Mouse (Mus musculus): ENCODE measurements around the gene Ppp2r5e. TPM values are rescaled to one million over a fixed set of nuclear protein-coding genes. Genes with fewer than 3 reads are reported as not detected.
"Not testable (repeated sequence)": the region's sequence is repeated elsewhere in the genome, so short reads cannot be mapped to it uniquely, and the experiment has no call there.

The Ppp2r5e gene
- total RNA-seq, 2 experiments from 2014 or later = 35.1 to 39.1 TPM

- no peak for DNase-seq
These were observed 58.9 kb downstream of the Ppp2r5e start for GRCm38 (mm10) chr12:75537019-75537672.

- DNase-seq = no peak
These were observed 59.5 kb downstream of the Ppp2r5e start for GRCm38 (mm10) chr12:75536566-75536965.

- DNase-seq = no peak
These were observed 62.9 kb downstream of the Ppp2r5e start for GRCm38 (mm10) chr12:75533145-75533544.

DNA sequence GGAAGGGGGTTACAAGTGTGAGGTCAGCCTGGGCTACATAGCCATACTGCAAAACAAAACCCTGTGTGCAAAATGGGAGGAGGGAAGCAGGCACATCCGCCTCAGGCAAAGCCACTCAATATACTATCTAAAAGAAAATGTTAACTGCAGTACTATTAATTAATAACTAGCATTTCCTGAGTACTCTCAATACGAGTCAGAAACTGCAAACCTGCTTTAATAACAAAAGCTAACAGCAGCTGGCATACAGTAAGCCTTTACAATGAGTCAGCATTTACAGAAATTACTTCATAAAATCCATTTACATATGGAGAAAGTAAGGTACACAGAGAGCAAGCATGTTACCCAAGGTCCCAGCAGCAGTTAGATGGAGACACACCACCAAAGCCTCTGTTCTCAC lies 64.2 kb downstream of the Ppp2r5e start:
- no peak for DNase-seq

GRCm38 (mm10) chr12:75528857-75529808 lies 66.9 kb downstream of the Ppp2r5e start:
- DNase-seq = no peak

DNA sequence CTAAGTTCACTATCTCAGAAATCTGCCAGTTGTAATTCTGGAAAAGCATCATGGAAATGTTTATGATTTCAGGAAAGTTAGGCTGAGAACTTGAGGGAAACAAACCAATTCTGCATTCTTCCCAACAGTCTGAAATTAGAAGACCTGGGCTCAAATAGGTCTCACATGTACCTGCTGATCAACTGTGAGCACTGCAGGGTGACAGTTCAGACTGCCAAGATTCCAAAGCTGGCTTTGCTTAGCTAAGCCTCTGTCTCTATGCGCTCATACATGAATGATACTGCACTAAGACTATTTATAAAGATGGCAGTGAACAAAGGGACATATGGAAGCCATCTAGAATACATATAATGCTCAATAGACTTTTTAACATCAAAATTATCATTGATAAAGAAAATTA lies 67.7 kb downstream of the Ppp2r5e start:
- DNase-seq = no peak

DNA sequence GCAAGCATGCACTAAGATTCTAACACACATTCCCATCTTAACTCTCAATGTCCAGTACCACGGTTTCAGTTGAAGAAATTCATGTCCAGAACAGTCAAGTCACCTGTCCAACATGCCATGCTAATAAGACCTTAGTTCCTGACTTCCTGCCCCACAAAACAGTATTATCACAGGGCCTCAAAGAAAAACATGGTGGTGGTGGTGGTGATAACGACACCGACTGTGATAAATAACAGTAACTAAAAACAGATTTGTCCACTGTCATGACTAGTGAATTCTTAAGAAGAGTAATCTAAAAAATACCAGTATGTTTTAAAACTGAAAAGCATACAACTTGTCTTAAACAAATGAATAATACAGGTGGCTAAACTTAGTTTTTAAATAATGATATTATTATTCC lies 71.8 kb downstream of the Ppp2r5e start:
- DNase-seq = no peak

- DNase-seq = no peak
These were observed 73.1 kb downstream of the Ppp2r5e start for GRCm38 (mm10) chr12:75522931-75523330.

DNA sequence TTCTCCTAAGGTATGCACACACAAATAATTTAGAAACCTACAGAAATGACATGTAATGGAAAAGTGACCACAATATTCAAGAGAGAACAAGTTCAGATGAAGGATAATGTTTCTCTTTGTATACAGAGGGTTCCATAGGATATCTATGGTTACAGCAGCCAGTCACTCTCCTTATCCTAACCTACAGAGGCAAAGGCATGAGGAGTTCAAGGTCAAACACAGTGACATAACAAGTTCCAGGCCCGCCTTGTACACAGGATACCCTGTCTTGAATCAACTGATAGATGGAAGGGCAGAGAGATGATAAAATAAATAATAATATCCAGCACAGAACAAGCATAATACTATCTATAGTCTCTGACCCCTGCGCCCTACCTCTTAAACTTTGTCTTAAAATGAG lies 73.7 kb downstream of the Ppp2r5e start:
- no peak for DNase-seq

GRCm38 (mm10) chr12:75520395-75520794 lies 75.7 kb downstream of the Ppp2r5e start:
- no peak for DNase-seq

GRCm38 (mm10) chr12:75519181-75519940 lies 76.7 kb downstream of the Ppp2r5e start:
- no peak for DNase-seq

- DNase-seq = no peak
These were observed 80.6 kb downstream of the Ppp2r5e start for GRCm38 (mm10) chr12:75515301-75515906.

DNA sequence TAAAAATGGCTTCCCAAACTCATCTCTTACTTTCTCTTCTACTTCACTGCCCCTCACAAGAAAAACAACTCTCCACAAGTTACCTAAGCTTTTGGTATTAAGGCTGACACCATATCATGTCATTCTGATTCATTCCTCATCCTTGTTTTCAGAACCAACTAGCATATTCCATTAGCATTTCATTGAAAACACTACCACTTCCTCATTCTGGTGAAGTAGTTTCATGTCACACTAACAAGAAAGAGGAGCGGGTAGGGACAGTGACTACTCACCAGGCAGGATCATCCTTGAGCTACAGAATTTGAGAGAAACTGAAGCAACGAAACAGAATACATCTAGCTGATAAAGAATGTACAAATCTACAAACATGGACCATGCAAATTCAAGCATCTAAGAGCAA lies 84.5 kb downstream of the Ppp2r5e start:
- DNase-seq = no peak

GRCm38 (mm10) chr12:75504991-75505650 lies 90.9 kb downstream of the Ppp2r5e start:
- DNase-seq = no peak

GRCm38 (mm10) chr12:75502664-75503063 lies 93.4 kb downstream of the Ppp2r5e start:
- DNase-seq = no peak

GRCm38 (mm10) chr12:75497698-75498097 lies 98.3 kb downstream of the Ppp2r5e start:
- no peak for DNase-seq

DNA sequence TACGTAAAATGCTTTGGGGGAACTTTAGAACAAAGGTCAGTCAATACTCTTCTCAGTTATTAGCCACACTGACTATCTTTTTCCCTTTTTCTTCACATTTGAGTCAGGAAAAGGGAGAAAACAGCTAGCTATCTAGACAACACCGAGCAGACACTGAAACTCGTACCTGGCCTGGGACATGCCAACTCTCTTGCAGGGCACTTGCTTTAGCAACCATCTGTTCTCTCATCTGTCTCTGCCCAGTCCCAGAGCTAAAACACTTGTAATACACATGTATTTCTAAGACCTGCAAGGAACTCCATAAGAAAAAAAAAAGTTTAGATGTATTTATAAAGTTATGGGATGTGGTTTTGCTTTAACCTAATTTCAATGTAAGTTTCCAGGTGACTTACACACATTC lies 100.4 kb downstream of the Ppp2r5e start:
- no peak for DNase-seq

GRCm38 (mm10) chr12:75494643-75495042 lies 101.4 kb downstream of the Ppp2r5e start:
- no peak for DNase-seq

DNA sequence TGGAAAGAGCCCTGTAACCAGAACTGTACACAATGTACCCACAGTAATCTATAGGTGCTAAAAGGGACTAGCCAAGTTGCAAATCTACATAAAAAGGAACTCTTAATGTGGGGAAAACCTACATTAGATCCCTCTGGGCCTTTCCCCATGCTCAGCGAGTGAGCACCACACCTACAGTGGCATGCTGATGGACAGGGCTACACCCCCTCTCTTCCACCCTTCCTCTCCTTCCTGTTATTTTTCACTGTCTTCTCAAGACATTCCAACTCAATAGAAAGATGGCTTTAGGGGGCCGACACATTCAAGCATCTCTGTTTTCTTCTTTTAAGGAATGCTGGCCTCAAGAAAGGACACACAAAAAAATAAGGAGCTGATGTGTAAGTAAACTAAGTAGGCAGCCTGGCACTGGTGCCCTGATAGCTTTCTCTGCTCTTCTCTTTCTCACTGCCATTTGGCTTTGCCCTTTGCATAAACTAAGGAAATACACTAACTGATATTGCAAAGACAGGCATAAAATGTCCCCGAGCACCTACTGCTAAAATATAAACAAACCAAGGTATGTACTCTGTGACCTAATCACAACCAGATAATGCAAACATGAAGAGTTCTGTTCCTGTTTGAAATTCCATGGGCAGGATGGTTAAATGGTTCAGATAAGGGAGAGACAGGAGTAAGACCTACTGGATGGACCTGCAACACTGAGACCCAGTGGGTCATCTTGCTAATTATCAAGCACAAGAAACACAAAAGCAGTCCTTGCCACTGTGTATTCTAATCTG lies 103.3 kb downstream of the Ppp2r5e start:
- DNase-seq = no peak

DNA sequence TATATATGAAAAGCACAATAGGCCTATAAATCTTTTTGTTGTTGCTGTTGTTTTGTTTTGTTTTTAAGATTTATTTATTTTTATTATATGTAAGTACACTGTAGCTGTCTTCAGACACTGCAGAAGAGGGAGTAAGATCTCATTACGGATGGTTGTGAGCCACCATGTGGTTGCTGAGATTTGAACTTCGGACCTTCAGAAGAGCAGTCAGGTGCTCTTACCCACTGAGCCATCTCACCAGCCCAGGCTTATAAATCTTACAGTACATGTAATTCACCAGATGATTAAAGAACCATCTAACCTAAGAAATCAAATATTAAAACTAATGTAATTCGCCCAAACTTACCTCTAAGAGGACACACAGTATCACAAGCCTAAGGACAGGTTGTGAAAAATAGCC lies 103.9 kb downstream of the Ppp2r5e start:
- DNase-seq = not testable (repeated sequence)

- DNase-seq = no peak
These were observed 108.5 kb downstream of the Ppp2r5e start for GRCm38 (mm10) chr12:75487500-75487899.
